Mouse (Mus musculus): ENCODE data around the gene Dach2.
"Not testable (repeated sequence)": the region's sequence is repeated elsewhere in the genome, so short reads cannot be mapped to it uniquely, and the experiment has no call there.

The Dach2 gene

GRCm38 (mm10) chrX:113297404-113297803 lies at the start of gene Dach2:
Gene Dach2, plus strand, starts transcription at chrX:113297510.
- DNase-seq (ENCODE audit: low spot score in 2 of 2): no peak

GRCm38 (mm10) chrX:113252427-113252826 lies 44.9 kb upstream of the Dach2 start:
- not testable (repeated sequence) for DNase-seq (ENCODE audit: low spot score in 2 of 2)

- peak in 1 of 2 experiments; percentile 9 for DNase-seq (ENCODE audit: low spot score in 2 of 2)
Observed at GRCm38 (mm10) chrX:113298031-113298430, 721 bp downstream of the Dach2 start.

GRCm38 (mm10) chrX:113298468-113298867 lies 1.2 kb downstream of the Dach2 start:
- DNase-seq (ENCODE audit: low spot score in 2 of 2): no peak

GRCm38 (mm10) chrX:113304323-113304722 lies 7.0 kb downstream of the Dach2 start:
- DNase-seq (ENCODE audit: low spot score in 2 of 2): no peak

- no peak for DNase-seq (ENCODE audit: low spot score in 2 of 2)
Observed at GRCm38 (mm10) chrX:113338143-113338542, 40.8 kb downstream of the Dach2 start.

GRCm38 (mm10) chrX:113394417-113394816 lies 97.1 kb downstream of the Dach2 start:
- no peak for DNase-seq (ENCODE audit: low spot score in 2 of 2)

GRCm38 (mm10) chrX:113408756-113409155 lies 111.4 kb downstream of the Dach2 start:
- no peak for DNase-seq (ENCODE audit: low spot score in 2 of 2)

GRCm38 (mm10) chrX:113421517-113422187 lies 124.3 kb downstream of the Dach2 start:
- no peak for DNase-seq (ENCODE audit: low spot score in 2 of 2)

GRCm38 (mm10) chrX:113482131-113482530 lies 184.8 kb downstream of the Dach2 start:
- DNase-seq (ENCODE audit: low spot score in 2 of 2): no peak

- DNase-seq (ENCODE audit: low spot score in 2 of 2): no peak
Observed at GRCm38 (mm10) chrX:113545106-113545505, 247.8 kb downstream of the Dach2 start.

GRCm38 (mm10) chrX:113563897-113564296 lies 266.6 kb downstream of the Dach2 start:
- DNase-seq (ENCODE audit: low spot score in 2 of 2): no peak

- no peak for DNase-seq (ENCODE audit: low spot score in 2 of 2)
Observed at GRCm38 (mm10) chrX:113666069-113666468, 368.8 kb downstream of the Dach2 start.

- no peak for DNase-seq (ENCODE audit: low spot score in 2 of 2)
Observed at GRCm38 (mm10) chrX:113687163-113687562, 389.9 kb downstream of the Dach2 start.

- DNase-seq (ENCODE audit: low spot score in 2 of 2): no peak
Observed at GRCm38 (mm10) chrX:113712363-113712762, 415.1 kb downstream of the Dach2 start.

- DNase-seq (ENCODE audit: low spot score in 2 of 2): no peak
Observed at GRCm38 (mm10) chrX:113724124-113724523, 426.8 kb downstream of the Dach2 start.

- DNase-seq (ENCODE audit: low spot score in 2 of 2): no peak
Observed at GRCm38 (mm10) chrX:113747122-113747521, 449.8 kb downstream of the Dach2 start.

- DNase-seq (ENCODE audit: low spot score in 2 of 2): no peak
Observed at GRCm38 (mm10) chrX:113792264-113792663, 495.0 kb downstream of the Dach2 start.

- no peak for DNase-seq (ENCODE audit: low spot score in 2 of 2)
Observed at GRCm38 (mm10) chrX:113810369-113810768, 513.1 kb downstream of the Dach2 start.

GRCm38 (mm10) chrX:113826810-113827209 lies 529.5 kb downstream of the Dach2 start:
- no peak for DNase-seq (ENCODE audit: low spot score in 2 of 2)

- DNase-seq (ENCODE audit: low spot score in 2 of 2): no peak
Observed at GRCm38 (mm10) chrX:113833062-113833461, 535.8 kb downstream of the Dach2 start.

- DNase-seq (ENCODE audit: low spot score in 2 of 2): no peak
Observed at GRCm38 (mm10) chrX:113867835-113868495, 570.7 kb downstream of the Dach2 start.
